Mouse (Mus musculus): ENCODE data around the gene Nynrin. TPM values are rescaled to one million over a fixed set of nuclear protein-coding genes. Genes with fewer than 3 reads are reported as not detected.
A peak's percentile ranks its signal among the peaks of the same experiment; 100 is the strongest.

Gene Nynrin
- 20.7 and 22.4 TPM in 2 replicates for polyA plus RNA-seq (2015; fragmentation: Nextera tagmentation; extraction: Ambion mirVana)

- H3K4me2 ChIP-seq = peak within 1 kb of the TSS; percentile 81
- H3K36me3 ChIP-seq = peaks cover 15% of the 10 kb centered on the region; the same call in 1 of the 2 replicates
- H3K27ac ChIP-seq = peak within 1 kb of the TSS; percentile 99
- ATAC-seq (replicated peaks; ENCODE audit: low FRiP score) = peak; percentile 93
- no peaks in the 10 kb centered on the region for H3K9me3 ChIP-seq (replicated peaks)
- peak within 1 kb of the TSS; percentile 74 for H3K4me3 ChIP-seq (replicated peaks)
- WGBS = 1% methylated on average over 33 of the region's 33 CpGs
- peaks cover 60% of the 10 kb centered on the region for H3K4me1 ChIP-seq
- H3K9ac ChIP-seq = peak within 1 kb of the TSS; percentile 79
- H3K27me3 ChIP-seq = no peaks in the 10 kb centered on the region
Measured at GRCm38 (mm10) chr14:55853621-55854285, at the start of gene Nynrin. Nynrin (plus strand) TSS chr14:55854010.

- Histone ChIP-seq H3K4me1 (peaks cover 5% of the 10 kb centered on the region; the same call in 1 of the 2 replicates), H3K4me3 (replicated peaks) (peak overlapping the region; percentile 55), H3K27me3 (0 out of 2 replicates have a peak, but pooled peaks cover 4% of the 10 kb centered on the region), H3K36me3 (no peaks in the 10 kb centered on the region), H3K9me3 (replicated peaks) (no peaks in the 10 kb centered on the region), H3K27ac (peak overlapping the region; percentile 66), H3K9ac (peak overlapping the region; percentile 35; the same call in 1 of the 2 replicates), H3K4me2 (peak overlapping the region; percentile 74)
- WGBS = 24% methylated on average over 16 of the region's 16 CpGs
- peak; percentile 84 for ATAC-seq (replicated peaks; ENCODE audit: low FRiP score)
Measured at GRCm38 (mm10) chr14:55814885-55815284, 38.9 kb upstream of the Nynrin start.

- Histone ChIP-seq H3K27ac (peak overlapping the region; percentile 66), H3K4me1 (peaks cover 5% of the 10 kb centered on the region; the same call in 1 of the 2 replicates)
- peak; percentile 78 for ATAC-seq (replicated peaks; ENCODE audit: low FRiP score)
Measured at GRCm38 (mm10) chr14:55815310-55815751, 38.5 kb upstream of the Nynrin start.

GRCm38 (mm10) chr14:55819845-55820405 lies 33.9 kb upstream of the Nynrin start:
- ATAC-seq (replicated peaks; ENCODE audit: low FRiP score) = no peak
- Histone ChIP-seq H3K9ac (no peak overlapping the region), H3K27ac (no peak overlapping the region), H3K9me3 (replicated peaks) (no peaks in the 10 kb centered on the region), H3K4me2 (no peak overlapping the region), H3K36me3 (no peaks in the 10 kb centered on the region), H3K4me3 (replicated peaks) (no peak overlapping the region), H3K4me1 (peaks cover 27% of the 10 kb centered on the region), H3K27me3 (no peaks in the 10 kb centered on the region)
- WGBS = 82% methylated on average over 7 of the region's 7 CpGs

More at GRCm38 (mm10) chr14:55815310-55815751, 38.5 kb upstream of the Nynrin start:
- Histone ChIP-seq H3K27me3 (0 out of 2 replicates have a peak, but pooled peaks cover 4% of the 10 kb centered on the region), H3K4me2 (peak overlapping the region; percentile 74), H3K9me3 (replicated peaks) (no peaks in the 10 kb centered on the region), H3K36me3 (no peaks in the 10 kb centered on the region), H3K4me3 (replicated peaks) (peak overlapping the region; percentile 55), H3K9ac (peak overlapping the region; percentile 35; the same call in 1 of the 2 replicates)
- WGBS = 21% methylated on average over 17 of the region's 17 CpGs

GRCm38 (mm10) chr14:55820576-55820975 lies 33.2 kb upstream of the Nynrin start:
- peaks cover 30% of the 10 kb centered on the region for H3K4me1 ChIP-seq
- no peak overlapping the region for H3K4me2 ChIP-seq
- H3K27ac ChIP-seq = no peak overlapping the region
- H3K9me3 ChIP-seq (replicated peaks) = no peaks in the 10 kb centered on the region; the same call in 1 of the 2 replicates
- no peak for ATAC-seq (replicated peaks; ENCODE audit: low FRiP score)
- WGBS = 83% methylated on average over 9 of the region's 9 CpGs
- no peak overlapping the region for H3K9ac ChIP-seq
- no peaks in the 10 kb centered on the region for H3K27me3 ChIP-seq
- H3K4me3 ChIP-seq (replicated peaks) = no peak overlapping the region
- no peaks in the 10 kb centered on the region for H3K36me3 ChIP-seq

GRCm38 (mm10) chr14:55822435-55822990 lies 31.3 kb upstream of the Nynrin start:
- peak overlapping the region; percentile 83 for H3K9ac ChIP-seq
- 0 out of 2 replicates have a peak, but pooled peaks cover 6% of the 10 kb centered on the region for H3K27me3 ChIP-seq
- H3K36me3 ChIP-seq = 0 out of 2 replicates have a peak, but pooled peaks cover 2% of the 10 kb centered on the region
- peak; percentile 15; the same call in 1 of the 2 replicates for ATAC-seq (replicated peaks; ENCODE audit: low FRiP score)
- H3K4me3 ChIP-seq (replicated peaks) = peak overlapping the region; percentile 71
- H3K4me2 ChIP-seq = peak overlapping the region; percentile 90
- no peaks in the 10 kb centered on the region; the same call in 1 of the 2 replicates for H3K9me3 ChIP-seq (replicated peaks)
- peak overlapping the region; percentile 98 for H3K27ac ChIP-seq
- H3K4me1 ChIP-seq = peaks cover 47% of the 10 kb centered on the region
- 3% methylated on average over 13 of the region's 13 CpGs for WGBS

GRCm38 (mm10) chr14:55822991-55823762 lies 30.6 kb upstream of the Nynrin start, which contains the start of gene Nfatc4:
Nfatc4 (plus strand) TSS chr14:55823144.
- Histone ChIP-seq H3K27me3 (0 out of 2 replicates have a peak, but pooled peaks cover 6% of the 10 kb centered on the region), H3K4me3 (replicated peaks) (peak within 1 kb of the TSS; percentile 71), H3K36me3 (peaks cover 5% of the 10 kb centered on the region; the same call in 1 of the 2 replicates), H3K27ac (peak within 1 kb of the TSS; percentile 98), H3K4me2 (peak within 1 kb of the TSS; percentile 90), H3K4me1 (peaks cover 53% of the 10 kb centered on the region), H3K9me3 (replicated peaks) (no peaks in the 10 kb centered on the region; the same call in 1 of the 2 replicates), H3K9ac (peak within 1 kb of the TSS; percentile 83)
- peak; percentile 91 for ATAC-seq (replicated peaks; ENCODE audit: low FRiP score)
- under 1% methylated on average over 41 of the region's 46 CpGs for WGBS

GRCm38 (mm10) chr14:55824001-55824480 lies 29.8 kb upstream of the Nynrin start:
- peaks cover 62% of the 10 kb centered on the region for H3K4me1 ChIP-seq
- H3K27ac ChIP-seq = peak overlapping the region; percentile 98
- H3K4me2 ChIP-seq = peak overlapping the region; percentile 90
- under 1% methylated on average over 10 of the region's 10 CpGs for WGBS
- peaks cover 5% of the 10 kb centered on the region; the same call in 1 of the 2 replicates for H3K36me3 ChIP-seq
- H3K4me3 ChIP-seq (replicated peaks) = peak overlapping the region; percentile 71
- H3K27me3 ChIP-seq = 0 out of 2 replicates have a peak, but pooled peaks cover 6% of the 10 kb centered on the region
- H3K9me3 ChIP-seq (replicated peaks) = no peaks in the 10 kb centered on the region; the same call in 1 of the 2 replicates
- peak overlapping the region; percentile 83 for H3K9ac ChIP-seq
- ATAC-seq (replicated peaks; ENCODE audit: low FRiP score) = peak; percentile 19

GRCm38 (mm10) chr14:55824481-55825215 lies 29.2 kb upstream of the Nynrin start:
- Histone ChIP-seq H3K9me3 (replicated peaks) (no peaks in the 10 kb centered on the region; the same call in 1 of the 2 replicates), H3K4me1 (peaks cover 67% of the 10 kb centered on the region), H3K9ac (peak overlapping the region; percentile 83), H3K4me2 (peak overlapping the region; percentile 90), H3K27ac (peak overlapping the region; percentile 98), H3K4me3 (replicated peaks) (peak overlapping the region; percentile 71), H3K27me3 (0 out of 2 replicates have a peak, but pooled peaks cover 6% of the 10 kb centered on the region), H3K36me3 (peaks cover 10% of the 10 kb centered on the region)
- 1% methylated on average over 32 of the region's 32 CpGs for WGBS
- ATAC-seq (replicated peaks; ENCODE audit: low FRiP score) = no peak

GRCm38 (mm10) chr14:55825216-55826051 lies 28.4 kb upstream of the Nynrin start:
- no peaks in the 10 kb centered on the region; the same call in 1 of the 2 replicates for H3K9me3 ChIP-seq (replicated peaks)
- peak overlapping the region; percentile 83 for H3K9ac ChIP-seq
- peak overlapping the region; percentile 98 for H3K27ac ChIP-seq
- under 1% methylated on average over 20 of the region's 37 CpGs for WGBS
- peaks cover 70% of the 10 kb centered on the region for H3K4me1 ChIP-seq
- peak overlapping the region; percentile 90 for H3K4me2 ChIP-seq
- H3K4me3 ChIP-seq (replicated peaks) = peak overlapping the region; percentile 71
- peaks cover 18% of the 10 kb centered on the region for H3K36me3 ChIP-seq
- ATAC-seq (replicated peaks; ENCODE audit: low FRiP score) = no peak
- H3K27me3 ChIP-seq = 0 out of 2 replicates have a peak, but pooled peaks cover 6% of the 10 kb centered on the region
